Mouse (Mus musculus): ENCODE measurements around the gene Tsga10. TPM values are rescaled to one million over a fixed set of nuclear protein-coding genes. Genes with fewer than 3 reads are reported as not detected.
"Not testable (repeated sequence)": the region's sequence is repeated elsewhere in the genome, so short reads cannot be mapped to it uniquely, and the experiment has no call there.

The Tsga10 gene
- polyA plus RNA-seq, 1 experiment from 2014 or later: 22.4 TPM

GRCm38 (mm10) chr1:37831681-37832080 lies 34.5 kb downstream of the Tsga10 start:
- Histone ChIP-seq H3K27me3 (no peaks in the 10 kb centered on the region), H3K27ac (replicated peaks) (no peak overlapping the region), H3K9ac (replicated peaks) (no peak overlapping the region), H3K4me1 (no peaks in the 10 kb centered on the region), H3K4me2 (replicated peaks) (no peak overlapping the region), H3K4me3 (no peak overlapping the region), H3K36me3 (peaks cover 17% of the 10 kb centered on the region), H3K9me3 (no peaks in the 10 kb centered on the region)
- no peak for ATAC-seq (replicated peaks)
- 59% methylated on average over 2 of the region's 2 CpGs for WGBS

GRCm38 (mm10) chr1:37802291-37802690 lies 63.9 kb downstream of the Tsga10 start:
- H3K27me3 ChIP-seq; H3K9me3 ChIP-seq; H3K27ac ChIP-seq (replicated peaks); ATAC-seq (replicated peaks); H3K4me3 ChIP-seq; H3K9ac ChIP-seq (replicated peaks); H3K36me3 ChIP-seq; H3K4me2 ChIP-seq (replicated peaks); H3K4me1 ChIP-seq: not testable (repeated sequence)
- WGBS: 79% methylated on average over 1 of the region's 1 CpGs

- Histone ChIP-seq H3K9me3 (no peaks in the 10 kb centered on the region), H3K4me1 (no peaks in the 10 kb centered on the region), H3K27ac (replicated peaks) (no peak overlapping the region), H3K4me2 (replicated peaks) (no peak overlapping the region), H3K9ac (replicated peaks) (no peak overlapping the region), H3K4me3 (no peak overlapping the region), H3K27me3 (no peaks in the 10 kb centered on the region), H3K36me3 (no peaks in the 10 kb centered on the region)
- 84% methylated on average over 2 of the region's 2 CpGs for WGBS
- no peak for ATAC-seq (replicated peaks)
Observed at GRCm38 (mm10) chr1:37800298-37800697, 65.9 kb downstream of the Tsga10 start.

- ATAC-seq (replicated peaks): no peak
- 68% methylated on average over 3 of the region's 3 CpGs for WGBS
- H3K36me3 ChIP-seq: no peaks in the 10 kb centered on the region
Observed at GRCm38 (mm10) chr1:37799505-37799904, 66.7 kb downstream of the Tsga10 start.

GRCm38 (mm10) chr1:37759407-37759806 lies 106.8 kb downstream of the Tsga10 start:
- no peak for ATAC-seq (replicated peaks)
- Histone ChIP-seq H3K36me3 (no peaks in the 10 kb centered on the region), H3K27me3 (no peaks in the 10 kb centered on the region), H3K4me1 (no peaks in the 10 kb centered on the region), H3K9me3 (no peaks in the 10 kb centered on the region), H3K9ac (replicated peaks) (no peak overlapping the region), H3K27ac (replicated peaks) (no peak overlapping the region), H3K4me3 (no peak overlapping the region), H3K4me2 (replicated peaks) (no peak overlapping the region)

More at GRCm38 (mm10) chr1:37799505-37799904, 66.7 kb downstream of the Tsga10 start:
- no peaks in the 10 kb centered on the region for H3K4me1 ChIP-seq
- no peak overlapping the region for H3K4me3 ChIP-seq
- H3K9ac ChIP-seq (replicated peaks): no peak overlapping the region
- H3K9me3 ChIP-seq: no peaks in the 10 kb centered on the region
- H3K27ac ChIP-seq (replicated peaks): no peak overlapping the region
- no peaks in the 10 kb centered on the region for H3K27me3 ChIP-seq
- H3K4me2 ChIP-seq (replicated peaks): no peak overlapping the region

- 75% methylated on average over 9 of the region's 9 CpGs for WGBS
- Histone ChIP-seq H3K4me3 (no peak overlapping the region), H3K27me3 (no peaks in the 10 kb centered on the region), H3K4me1 (peaks cover 6% of the 10 kb centered on the region; the same call in 1 of the 2 replicates), H3K9me3 (no peaks in the 10 kb centered on the region), H3K4me2 (replicated peaks) (no peak overlapping the region), H3K36me3 (no peaks in the 10 kb centered on the region), H3K27ac (replicated peaks) (no peak overlapping the region), H3K9ac (replicated peaks) (no peak overlapping the region)
- ATAC-seq (replicated peaks): no peak
Observed at GRCm38 (mm10) chr1:37744650-37745259, 121.5 kb downstream of the Tsga10 start.

- no peak overlapping the region for H3K4me3 ChIP-seq
- no peak overlapping the region; the same call in 1 of the 2 replicates for H3K9ac ChIP-seq (replicated peaks)
- H3K36me3 ChIP-seq: no peaks in the 10 kb centered on the region
- H3K4me1 ChIP-seq: peaks cover 6% of the 10 kb centered on the region; the same call in 1 of the 2 replicates
- 0 out of 2 replicates have a peak overlapping the region, but pooled peaks have one; percentile 3 for H3K4me2 ChIP-seq (replicated peaks)
- 0 out of 2 replicates have a peak, but pooled peaks have one; percentile 26 for ATAC-seq (replicated peaks)
- H3K9me3 ChIP-seq: no peaks in the 10 kb centered on the region
- peak overlapping the region; percentile 7; the same call in 1 of the 2 replicates for H3K27ac ChIP-seq (replicated peaks)
- H3K27me3 ChIP-seq: no peaks in the 10 kb centered on the region
- 29% methylated on average over 14 of the region's 14 CpGs for WGBS
Observed at GRCm38 (mm10) chr1:37742602-37743270, 123.5 kb downstream of the Tsga10 start.

GRCm38 (mm10) chr1:37742126-37742525 lies 124.1 kb downstream of the Tsga10 start:
- no peak overlapping the region for H3K9ac ChIP-seq (replicated peaks)

GRCm38 (mm10) chr1:37740161-37740802 lies 125.9 kb downstream of the Tsga10 start:
- no peak for ATAC-seq (replicated peaks)
- 77% methylated on average over 8 of the region's 8 CpGs for WGBS

More at GRCm38 (mm10) chr1:37742126-37742525, 124.1 kb downstream of the Tsga10 start:
- ATAC-seq (replicated peaks): no peak
- H3K4me3 ChIP-seq: no peak overlapping the region
- H3K36me3 ChIP-seq: no peaks in the 10 kb centered on the region
- no peak overlapping the region for H3K27ac ChIP-seq (replicated peaks)
- H3K4me2 ChIP-seq (replicated peaks): no peak overlapping the region
- H3K4me1 ChIP-seq: peaks cover 6% of the 10 kb centered on the region; the same call in 1 of the 2 replicates
- WGBS: 59% methylated on average over 11 of the region's 11 CpGs
- no peaks in the 10 kb centered on the region for H3K27me3 ChIP-seq
- no peaks in the 10 kb centered on the region for H3K9me3 ChIP-seq

GRCm38 (mm10) chr1:37738895-37739294 lies 127.3 kb downstream of the Tsga10 start:
- H3K27ac ChIP-seq (replicated peaks): no peak overlapping the region
- WGBS: 59% methylated on average over 2 of the region's 2 CpGs
- no peaks in the 10 kb centered on the region for H3K9me3 ChIP-seq
- H3K9ac ChIP-seq (replicated peaks): no peak overlapping the region
- H3K36me3 ChIP-seq: no peaks in the 10 kb centered on the region
- no peak overlapping the region for H3K4me3 ChIP-seq
- H3K27me3 ChIP-seq: no peaks in the 10 kb centered on the region
- peaks cover 6% of the 10 kb centered on the region; the same call in 1 of the 2 replicates for H3K4me1 ChIP-seq
- no peak overlapping the region for H3K4me2 ChIP-seq (replicated peaks)
- ATAC-seq (replicated peaks): no peak

More at GRCm38 (mm10) chr1:37740161-37740802, 125.9 kb downstream of the Tsga10 start:
- no peak overlapping the region for H3K27ac ChIP-seq (replicated peaks)
- no peak overlapping the region for H3K4me3 ChIP-seq
- no peaks in the 10 kb centered on the region for H3K27me3 ChIP-seq
- H3K9me3 ChIP-seq: no peaks in the 10 kb centered on the region
- no peak overlapping the region for H3K4me2 ChIP-seq (replicated peaks)
- H3K36me3 ChIP-seq: no peaks in the 10 kb centered on the region
- H3K4me1 ChIP-seq: peaks cover 6% of the 10 kb centered on the region; the same call in 1 of the 2 replicates
- H3K9ac ChIP-seq (replicated peaks): no peak overlapping the region

- H3K4me3 ChIP-seq: no peak overlapping the region
- no peaks in the 10 kb centered on the region for H3K27me3 ChIP-seq
- 90% methylated on average over 4 of the region's 4 CpGs for whole genome bisulfite sequencing
- no peaks in the 10 kb centered on the region for H3K9me3 ChIP-seq
- no peaks in the 10 kb centered on the region for H3K36me3 ChIP-seq
- no peak overlapping the region for H3K4me2 ChIP-seq (replicated peaks)
- peaks cover under 1% of the 10 kb centered on the region; the same call in 1 of the 2 replicates for H3K4me1 ChIP-seq
- H3K27ac ChIP-seq (replicated peaks): no peak overlapping the region
- no peak overlapping the region for H3K9ac ChIP-seq (replicated peaks)
- ATAC-seq (replicated peaks): no peak
Observed at GRCm38 (mm10) chr1:37737045-37737444, 129.2 kb downstream of the Tsga10 start.

GRCm38 (mm10) chr1:37735932-37736331 lies 130.3 kb downstream of the Tsga10 start:
- Histone ChIP-seq H3K9ac (replicated peaks) (no peak overlapping the region), H3K4me2 (replicated peaks) (no peak overlapping the region), H3K4me3 (no peak overlapping the region), H3K9me3 (no peaks in the 10 kb centered on the region), H3K36me3 (no peaks in the 10 kb centered on the region), H3K27me3 (no peaks in the 10 kb centered on the region), H3K4me1 (no peaks in the 10 kb centered on the region), H3K27ac (replicated peaks) (no peak overlapping the region)
- no peak for ATAC-seq (replicated peaks)
- WGBS: 96% methylated on average over 5 of the region's 5 CpGs
